Mouse (Mus musculus): Measurements from ENCODE around the gene Camk2d. TPM values are rescaled to one million over a fixed set of nuclear protein-coding genes. Genes with fewer than 3 reads are reported as not detected.

Camk2d gene
- polyA plus RNA-seq, 1 experiment: 66.4 TPM

GRCm38 (mm10) chr3:126625764-126626040, 29.6 kb downstream of the Camk2d start:
- Histone ChIP-seq H3K4me1 (ENCODE audit: control insufficient read depth, insufficient read depth, low read length) (peaks cover 2% of the 10 kb centered on the region; the same call in 1 of the 2 replicates), H3K27ac (ENCODE audit: insufficient read depth, low read length) (no peak overlapping the region; the same call in 1 of the 2 replicates), H3K4me3 (ENCODE audit: insufficient read depth, low read length) (no peak overlapping the region)
- no peak for TF ChIP-seq POLR2A (IDR thresholded peaks at IDR 0.05; ENCODE audit: extremely low read depth, insufficient read depth, low read length)
- no peak for TF ChIP-seq CTCF (IDR thresholded peaks at IDR 0.05; ENCODE audit: extremely low read depth, insufficient read depth, low read length)

GRCm38 (mm10) chr3:126627968-126628367, 31.9 kb downstream of the Camk2d start:
- Histone ChIP-seq H3K4me1 (ENCODE audit: control insufficient read depth, insufficient read depth, low read length) (peaks cover 2% of the 10 kb centered on the region; the same call in 1 of the 2 replicates), H3K4me3 (ENCODE audit: insufficient read depth, low read length) (no peak overlapping the region), H3K27ac (ENCODE audit: insufficient read depth, low read length) (no peak overlapping the region)
- TF ChIP-seq POLR2A (IDR thresholded peaks at IDR 0.05; ENCODE audit: extremely low read depth, insufficient read depth, low read length) (no peak), CTCF (IDR thresholded peaks at IDR 0.05; ENCODE audit: extremely low read depth, insufficient read depth, low read length) (no peak)

- Histone ChIP-seq H3K4me1 (ENCODE audit: control insufficient read depth, insufficient read depth, low read length) (peaks cover 2% of the 10 kb centered on the region; the same call in 1 of the 2 replicates), H3K27ac (ENCODE audit: insufficient read depth, low read length) (no peak overlapping the region), H3K4me3 (ENCODE audit: insufficient read depth, low read length) (no peak overlapping the region)
- no peak for TF ChIP-seq POLR2A (IDR thresholded peaks at IDR 0.05; ENCODE audit: extremely low read depth, insufficient read depth, low read length)
- no peak for TF ChIP-seq CTCF (IDR thresholded peaks at IDR 0.05; ENCODE audit: extremely low read depth, insufficient read depth, low read length)
Observed at GRCm38 (mm10) chr3:126628380-126628779, 32.3 kb downstream of the Camk2d start.

- H3K4me1 ChIP-seq (ENCODE audit: control insufficient read depth, insufficient read depth, low read length): peaks cover 2% of the 10 kb centered on the region; the same call in 1 of the 2 replicates
- H3K4me3 ChIP-seq (ENCODE audit: insufficient read depth, low read length): no peak overlapping the region
- no peak overlapping the region for H3K27ac ChIP-seq (ENCODE audit: insufficient read depth, low read length)
- no peak for TF ChIP-seq CTCF (IDR thresholded peaks at IDR 0.05; ENCODE audit: extremely low read depth, insufficient read depth, low read length)
- no peak for TF ChIP-seq POLR2A (IDR thresholded peaks at IDR 0.05; ENCODE audit: extremely low read depth, insufficient read depth, low read length)
Observed at GRCm38 (mm10) chr3:126629040-126629439, 32.9 kb downstream of the Camk2d start.

- Histone ChIP-seq H3K27ac (ENCODE audit: insufficient read depth, low read length) (no peak overlapping the region), H3K4me1 (ENCODE audit: control insufficient read depth, insufficient read depth, low read length) (peaks cover 2% of the 10 kb centered on the region; the same call in 1 of the 2 replicates), H3K4me3 (ENCODE audit: insufficient read depth, low read length) (no peak overlapping the region)
- TF ChIP-seq CTCF (IDR thresholded peaks at IDR 0.05; ENCODE audit: extremely low read depth, insufficient read depth, low read length) (no peak), POLR2A (IDR thresholded peaks at IDR 0.05; ENCODE audit: extremely low read depth, insufficient read depth, low read length) (no peak)
Observed at GRCm38 (mm10) chr3:126630111-126630869, 34.2 kb downstream of the Camk2d start.

- no peak for TF ChIP-seq POLR2A (IDR thresholded peaks at IDR 0.05; ENCODE audit: extremely low read depth, insufficient read depth, low read length)
- TF ChIP-seq CTCF (IDR thresholded peaks at IDR 0.05; ENCODE audit: extremely low read depth, insufficient read depth, low read length): no peak
- peaks cover 2% of the 10 kb centered on the region; the same call in 1 of the 2 replicates for H3K4me1 ChIP-seq (ENCODE audit: control insufficient read depth, insufficient read depth, low read length)
- no peak overlapping the region for H3K27ac ChIP-seq (ENCODE audit: insufficient read depth, low read length)
- no peak overlapping the region for H3K4me3 ChIP-seq (ENCODE audit: insufficient read depth, low read length)
Observed at GRCm38 (mm10) chr3:126631583-126631982, 35.5 kb downstream of the Camk2d start.

- peaks cover 2% of the 10 kb centered on the region; the same call in 1 of the 2 replicates for H3K4me1 ChIP-seq (ENCODE audit: control insufficient read depth, insufficient read depth, low read length)
- TF ChIP-seq POLR2A (IDR thresholded peaks at IDR 0.05; ENCODE audit: extremely low read depth, insufficient read depth, low read length): no peak
- TF ChIP-seq CTCF (IDR thresholded peaks at IDR 0.05; ENCODE audit: extremely low read depth, insufficient read depth, low read length): no peak
Observed at GRCm38 (mm10) chr3:126632580-126632979, 36.5 kb downstream of the Camk2d start.

GRCm38 (mm10) chr3:126634171-126634570, 38.1 kb downstream of the Camk2d start:
- H3K27ac ChIP-seq (ENCODE audit: insufficient read depth, low read length): no peak overlapping the region
- peaks cover 5% of the 10 kb centered on the region for H3K4me1 ChIP-seq (ENCODE audit: control insufficient read depth, insufficient read depth, low read length)
- no peak for TF ChIP-seq POLR2A (IDR thresholded peaks at IDR 0.05; ENCODE audit: extremely low read depth, insufficient read depth, low read length)
- no peak overlapping the region for H3K4me3 ChIP-seq (ENCODE audit: insufficient read depth, low read length)

More at GRCm38 (mm10) chr3:126632580-126632979, 36.5 kb downstream of the Camk2d start:
- no peak overlapping the region for H3K27ac ChIP-seq (ENCODE audit: insufficient read depth, low read length)
- no peak overlapping the region for H3K4me3 ChIP-seq (ENCODE audit: insufficient read depth, low read length)

GRCm38 (mm10) chr3:126638259-126638658, 42.2 kb downstream of the Camk2d start:
- Histone ChIP-seq H3K27ac (ENCODE audit: insufficient read depth, low read length) (no peak overlapping the region), H3K4me3 (ENCODE audit: insufficient read depth, low read length) (no peak overlapping the region)
- no peak for TF ChIP-seq CTCF (IDR thresholded peaks at IDR 0.05; ENCODE audit: extremely low read depth, insufficient read depth, low read length)
- no peak for TF ChIP-seq POLR2A (IDR thresholded peaks at IDR 0.05; ENCODE audit: extremely low read depth, insufficient read depth, low read length)

GRCm38 (mm10) chr3:126639098-126639513, 43.0 kb downstream of the Camk2d start:
- Histone ChIP-seq H3K4me3 (ENCODE audit: insufficient read depth, low read length) (no peak overlapping the region), H3K4me1 (ENCODE audit: control insufficient read depth, insufficient read depth, low read length) (peaks cover 4% of the 10 kb centered on the region), H3K27ac (ENCODE audit: insufficient read depth, low read length) (no peak overlapping the region)
- TF ChIP-seq POLR2A (IDR thresholded peaks at IDR 0.05; ENCODE audit: extremely low read depth, insufficient read depth, low read length) (no peak), CTCF (IDR thresholded peaks at IDR 0.05; ENCODE audit: extremely low read depth, insufficient read depth, low read length) (no peak)

More at GRCm38 (mm10) chr3:126638259-126638658, 42.2 kb downstream of the Camk2d start:
- H3K4me1 ChIP-seq (ENCODE audit: control insufficient read depth, insufficient read depth, low read length): peaks cover 4% of the 10 kb centered on the region

All from cortical plate, adult 2 months (tissue).